Mouse (Mus musculus) stomach, embryonic 16.5 days (tissue): ENCODE results near the gene Kdm4b. TPM values are rescaled to one million over a fixed set of nuclear protein-coding genes. Genes with fewer than 3 reads are reported as not detected.

Experiments
- ATAC-seq: fragments of 200-750 bp; cut with Nextera tagmentation; 2 replicates; pipeline ENCODE4 v1.8.0; 2017; ENCODE audit warnings: moderate number of reproducible peaks, moderate TSS enrichment; ENCODE audit not compliant: insufficient read depth, low FRiP score
- H3K27ac ChIP-seq: fragments of 300-500 bp; sonication (generic); 2 replicates; pipeline ENCODE4 v1.5.1; 2014; ENCODE audit warnings: low read length
- H3K27me3 ChIP-seq: fragments of 300-500 bp; sonication (generic); 2 replicates; pipeline ENCODE4 v1.6.1; 2014; ENCODE audit warnings: low read length, control low read depth, mixed read lengths; ENCODE audit not compliant: control insufficient read depth, insufficient read depth
- H3K36me3 ChIP-seq: fragments of 300-500 bp; sonication (generic); 2 replicates; pipeline ENCODE4 v1.6.1; 2014; ENCODE audit warnings: low read length; ENCODE audit not compliant: control insufficient read depth, insufficient read depth
- H3K4me1 ChIP-seq: fragments of 300-500 bp; sonication (generic); 2 replicates; pipeline ENCODE4 v1.6.1; 2014; ENCODE audit warnings: low read length, control low read depth, mixed read lengths; ENCODE audit not compliant: control insufficient read depth, insufficient read depth
- H3K4me2 ChIP-seq: fragments of 300-500 bp; sonication (generic); 2 replicates; pipeline ENCODE4 v1.6.1; 2014; ENCODE audit warnings: low read depth, low read length, mixed read lengths
- H3K4me3 ChIP-seq: fragments of 300-500 bp; sonication (generic); replicated peaks from 2 replicates; pipeline ENCODE4 v1.5.1; 2014; ENCODE audit warnings: mild to moderate bottlenecking, low read length
- H3K9ac ChIP-seq: fragments of 300-500 bp; sonication (generic); 2 replicates; pipeline ENCODE4 v1.6.1; 2014; ENCODE audit warnings: low read length
- H3K9me3 ChIP-seq: fragments of 300-500 bp; sonication (generic); replicated peaks from 2 replicates; pipeline ENCODE4 v1.6.1; 2016; ENCODE audit warnings: low read length, control low read depth; ENCODE audit not compliant: control insufficient read depth
- WGBS: fragments of 180-500 bp; shearing (Covaris S2); extraction: QIAGEN DNeasy Blood & Tissue Kit; methylation state at CpG from one replicate; pipeline ENCODE4 v1.1.7; 2014; 5-methylcytosine and 5-hydroxymethylcytosine counted together
- polyA plus RNA-seq: library from polyadenylated mRNA; unstranded; fragments of >200 nt; fragmentation: Nextera tagmentation; extraction: Ambion mirVana; gene quantifications from 2 replicates; pipeline ENCODE4 v1.2.1, GENCODE M21; 2015

The Kdm4b gene
- polyA plus RNA-seq, 1 experiment from 2014 or later, result 23.5 TPM

GRCm38 (mm10) chr17:56285995-56286394 lies 39.9 kb upstream of the Kdm4b start:
- no peak for ATAC-seq
- H3K9ac ChIP-seq, result no peak overlapping the region
- 90% methylated on average over 11 of the region's 11 CpGs for WGBS
- H3K9me3 ChIP-seq, result no peaks in the 10 kb centered on the region
- H3K4me1 ChIP-seq, result peaks cover 32% of the 10 kb centered on the region
- H3K4me2 ChIP-seq, result no peak overlapping the region
- H3K27ac ChIP-seq, result no peak overlapping the region
- H3K27me3 ChIP-seq, result no peaks in the 10 kb centered on the region
- no peak overlapping the region for H3K4me3 ChIP-seq
- H3K36me3 ChIP-seq, result peaks cover 19% of the 10 kb centered on the region

GRCm38 (mm10) chr17:56287830-56288229 lies 38.0 kb upstream of the Kdm4b start:
- ATAC-seq, result peak; percentile 13
- no peaks in the 10 kb centered on the region for H3K9me3 ChIP-seq
- H3K4me1 ChIP-seq, result peaks cover 36% of the 10 kb centered on the region
- WGBS, result 35% methylated on average over 3 of the region's 3 CpGs
- H3K27ac ChIP-seq, result peak overlapping the region; percentile 99
- H3K4me3 ChIP-seq, result peak overlapping the region; percentile 31
- peak overlapping the region; percentile 65 for H3K4me2 ChIP-seq
- H3K27me3 ChIP-seq, result no peaks in the 10 kb centered on the region
- peak overlapping the region; percentile 65 for H3K9ac ChIP-seq
- peaks cover 11% of the 10 kb centered on the region for H3K36me3 ChIP-seq

DNA sequence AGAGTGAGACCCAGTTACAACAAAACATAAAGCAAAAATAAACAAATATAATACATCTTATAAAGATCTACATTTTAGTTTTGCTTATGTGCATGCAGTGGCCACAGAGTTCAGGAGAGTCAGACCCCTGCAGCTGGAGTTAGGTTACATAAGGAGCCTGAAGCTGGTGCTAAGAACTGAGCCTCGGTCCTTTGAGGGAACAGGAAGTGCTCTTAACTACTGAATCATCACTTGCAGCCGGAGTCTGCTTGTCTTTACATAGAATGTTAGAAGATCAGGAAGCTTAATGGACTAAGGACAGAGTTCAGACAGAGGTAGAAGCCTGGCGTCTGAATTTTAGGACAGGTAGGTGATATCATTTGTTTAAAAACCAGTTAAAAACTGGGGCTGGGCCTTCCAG lies 37.0 kb upstream of the Kdm4b start:
- H3K27me3 ChIP-seq, result no peaks in the 10 kb centered on the region
- H3K9me3 ChIP-seq, result no peaks in the 10 kb centered on the region
- H3K27ac ChIP-seq, result peak overlapping the region; percentile 99
- peaks cover 11% of the 10 kb centered on the region for H3K36me3 ChIP-seq
- H3K4me1 ChIP-seq, result peaks cover 36% of the 10 kb centered on the region
- peak overlapping the region; percentile 65 for H3K4me3 ChIP-seq
- H3K9ac ChIP-seq, result peak overlapping the region; percentile 81
- peak overlapping the region; percentile 65 for H3K4me2 ChIP-seq
- 20% methylated on average over 3 of the region's 3 CpGs for whole genome bisulfite sequencing
- ATAC-seq, result no peak

- Histone ChIP-seq H3K9me3 (no peaks in the 10 kb centered on the region), H3K27ac (peak overlapping the region; percentile 99), H3K4me2 (peak overlapping the region; percentile 65), H3K4me1 (peaks cover 36% of the 10 kb centered on the region), H3K9ac (peak overlapping the region; percentile 81), H3K36me3 (peaks cover 11% of the 10 kb centered on the region), H3K27me3 (no peaks in the 10 kb centered on the region), H3K4me3 (peak overlapping the region; percentile 65)
- peak; percentile 4; the same call in 1 of the 2 replicates for ATAC-seq
- WGBS, result 5% methylated on average over 23 of the region's 23 CpGs
Observed at GRCm38 (mm10) chr17:56289371-56290331, 36.2 kb upstream of the Kdm4b start.

- peak overlapping the region; percentile 65 for H3K4me2 ChIP-seq
- H3K4me1 ChIP-seq, result peaks cover 36% of the 10 kb centered on the region
- H3K4me3 ChIP-seq, result peak overlapping the region; percentile 65
- H3K27ac ChIP-seq, result peak overlapping the region; percentile 99
- H3K27me3 ChIP-seq, result no peaks in the 10 kb centered on the region
- peaks cover 2% of the 10 kb centered on the region; the same call in 1 of the 2 replicates for H3K36me3 ChIP-seq
- no peaks in the 10 kb centered on the region for H3K9me3 ChIP-seq
- ATAC-seq, result peak; percentile 92
- WGBS, result 3% methylated on average over 16 of the region's 17 CpGs
- H3K9ac ChIP-seq, result peak overlapping the region; percentile 81
Observed at GRCm38 (mm10) chr17:56290388-56291170, 35.3 kb upstream of the Kdm4b start.

DNA sequence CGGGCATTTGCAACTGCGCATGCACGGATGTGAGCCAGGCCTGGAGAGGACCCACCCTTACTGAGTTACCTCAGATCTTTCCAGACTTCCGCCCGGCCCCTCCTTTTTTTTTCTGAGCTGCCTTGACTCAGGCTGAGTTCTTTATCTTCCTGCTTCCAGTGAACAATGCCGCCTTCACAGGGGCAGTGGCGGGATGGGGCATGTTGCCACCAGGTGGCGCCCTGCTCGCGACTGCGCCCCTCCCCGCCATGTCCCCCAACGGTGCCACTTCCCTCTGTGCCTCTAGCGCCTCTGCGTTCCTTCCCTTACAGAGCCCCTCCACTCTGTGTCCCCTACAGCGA lies 34.7 kb upstream of the Kdm4b start:
- H3K27ac ChIP-seq, result peak overlapping the region; percentile 99
- H3K27me3 ChIP-seq, result no peaks in the 10 kb centered on the region
- H3K9me3 ChIP-seq, result no peaks in the 10 kb centered on the region
- peak overlapping the region; percentile 65 for H3K4me2 ChIP-seq
- WGBS, result under 1% methylated on average over 16 of the region's 16 CpGs
- H3K4me1 ChIP-seq, result peaks cover 36% of the 10 kb centered on the region
- ATAC-seq, result peak; percentile 91
- peak overlapping the region; percentile 65 for H3K4me3 ChIP-seq
- peak overlapping the region; percentile 71 for H3K9ac ChIP-seq
- no peaks in the 10 kb centered on the region for H3K36me3 ChIP-seq

GRCm38 (mm10) chr17:56291826-56292475 lies 33.9 kb upstream of the Kdm4b start:
- H3K4me3 ChIP-seq, result no peak overlapping the region
- peaks cover 32% of the 10 kb centered on the region for H3K4me1 ChIP-seq
- no peaks in the 10 kb centered on the region for H3K9me3 ChIP-seq
- no peaks in the 10 kb centered on the region for H3K27me3 ChIP-seq
- H3K9ac ChIP-seq, result peak overlapping the region; percentile 71
- H3K36me3 ChIP-seq, result no peaks in the 10 kb centered on the region
- H3K4me2 ChIP-seq, result no peak overlapping the region; the same call in 1 of the 2 replicates
- 76% methylated on average over 7 of the region's 7 CpGs for WGBS
- peak overlapping the region; percentile 99 for H3K27ac ChIP-seq
- no peak for ATAC-seq

DNA sequence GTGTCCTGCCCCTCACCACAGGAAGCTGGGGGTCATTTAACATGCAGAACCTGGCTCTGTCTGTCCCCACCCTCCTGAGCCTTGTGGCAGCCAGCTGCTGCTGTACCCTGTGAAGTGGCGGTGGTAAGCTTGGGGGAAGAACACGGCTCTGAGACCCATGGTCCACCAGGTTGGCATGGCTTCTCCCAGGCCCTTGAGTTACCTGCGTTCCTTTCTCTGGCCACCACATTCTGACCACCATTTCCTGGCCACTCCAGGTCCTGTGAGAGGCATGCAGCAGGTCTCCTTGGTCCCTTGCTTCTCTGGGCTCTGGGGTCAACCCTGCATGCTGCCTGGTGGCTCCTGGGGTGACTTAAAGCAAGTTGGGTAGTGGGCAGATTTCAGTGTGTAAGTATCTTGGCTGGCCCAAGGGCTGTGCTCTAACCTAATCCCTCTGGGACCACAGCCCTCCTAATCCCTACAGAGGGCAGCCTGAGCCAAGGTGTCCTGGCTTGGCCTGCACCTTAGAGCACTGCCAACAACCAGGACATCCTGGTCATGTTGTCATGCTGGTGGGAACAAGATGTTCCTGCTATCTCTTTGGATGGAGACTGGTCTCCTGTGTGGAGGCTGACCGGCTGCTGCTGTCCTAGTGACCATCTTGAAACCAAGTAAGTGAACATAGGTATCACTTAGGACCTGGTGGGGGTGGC lies 33.2 kb upstream of the Kdm4b start, which contains the start of gene Plin3:
Gene Plin3, minus strand, starts transcription at position 343 of the 692 bp plus-strand sequence.
- no peak within 1 kb of the TSS for H3K4me2 ChIP-seq
- H3K36me3 ChIP-seq, result no peaks in the 10 kb centered on the region
- 90% methylated on average over 4 of the region's 4 CpGs for WGBS
- peak within 1 kb of the TSS; percentile 99 for H3K27ac ChIP-seq
- no peaks in the 10 kb centered on the region for H3K9me3 ChIP-seq
- no peaks in the 10 kb centered on the region for H3K27me3 ChIP-seq
- H3K4me1 ChIP-seq, result peaks cover 26% of the 10 kb centered on the region
- peak within 1 kb of the TSS; percentile 71; the same call in 1 of the 2 replicates for H3K9ac ChIP-seq
- ATAC-seq, result no peak
- H3K4me3 ChIP-seq, result no peak within 1 kb of the TSS
